Mouse (Mus musculus): ENCODE data around the gene Kcnj10. TPM values are rescaled to one million over a fixed set of nuclear protein-coding genes. Genes with fewer than 3 reads are reported as not detected.

Gene Kcnj10
- total and polyA plus RNA-seq, 3 experiments = 0.07 to 0.27 (median 0.08) TPM

- Histone ChIP-seq H3K4me1 (ENCODE audit: control insufficient read depth, insufficient read depth, low read length) (peaks cover 9% of the 10 kb centered on the region), H3K27me3 (ENCODE audit: control insufficient read depth, insufficient read depth, low read length) (no peaks in the 10 kb centered on the region), H3K36me3 (ENCODE audit: control insufficient read depth, insufficient read depth, low read length) (no peaks in the 10 kb centered on the region), H3K9ac (ENCODE audit: low read depth, low read length) (no peak overlapping the region), H3K4me3 (no peak overlapping the region), H3K79me2 (replicated peaks; ENCODE audit: control insufficient read depth, insufficient read depth, low read length) (no peaks in the 10 kb centered on the region), H3K27ac (no peak overlapping the region)
- TF ChIP-seq EP300 (IDR thresholded peaks at IDR 0.05; ENCODE audit: insufficient read depth, low read depth, low read length) (no peak), CTCF (IDR thresholded peaks at IDR 0.05) (no peak), POLR2A (IDR thresholded peaks at IDR 0.05; ENCODE audit: insufficient read depth, low read depth, low read length) (no peak)
- intact Hi-C loops (cut with DNase I) = no loop called here
- WGBS = 61% methylated on average over 6 of the region's 6 CpGs
- no peak for DNase-seq
Measured at GRCm38 (mm10) chr1:172304443-172304842, 36.6 kb upstream of the Kcnj10 start.

GRCm38 (mm10) chr1:172305153-172305552 lies 35.9 kb upstream of the Kcnj10 start:
- no peak overlapping the region for H3K9ac ChIP-seq (ENCODE audit: low read depth, low read length)
- no peak for TF ChIP-seq POLR2A (IDR thresholded peaks at IDR 0.05; ENCODE audit: insufficient read depth, low read depth, low read length)
- no peak for TF ChIP-seq EP300 (IDR thresholded peaks at IDR 0.05; ENCODE audit: insufficient read depth, low read depth, low read length)
- TF ChIP-seq CTCF (IDR thresholded peaks at IDR 0.05) = no peak
- intact Hi-C loops (cut with DNase I) = loop anchor here (5.0 kb wide), 1 partner anchor 58 kb away; no protein-coding TSS in a partner anchor

GRCm38 (mm10) chr1:172305635-172306034 lies 35.4 kb upstream of the Kcnj10 start:
- intact Hi-C loops (cut with DNase I) = loop anchor here (5.0 kb wide), 1 partner anchor 58 kb away; no protein-coding TSS in a partner anchor

More at GRCm38 (mm10) chr1:172305153-172305552, 35.9 kb upstream of the Kcnj10 start:
- Histone ChIP-seq H3K4me1 (ENCODE audit: control insufficient read depth, insufficient read depth, low read length) (peaks cover 9% of the 10 kb centered on the region), H3K27ac (no peak overlapping the region), H3K4me3 (no peak overlapping the region), H3K36me3 (ENCODE audit: control insufficient read depth, insufficient read depth, low read length) (no peaks in the 10 kb centered on the region), H3K79me2 (replicated peaks; ENCODE audit: control insufficient read depth, insufficient read depth, low read length) (no peaks in the 10 kb centered on the region), H3K27me3 (ENCODE audit: control insufficient read depth, insufficient read depth, low read length) (no peaks in the 10 kb centered on the region)
- no peak for DNase-seq
- WGBS = 92% methylated on average over 2 of the region's 2 CpGs

GRCm38 (mm10) chr1:172306196-172306595 lies 34.8 kb upstream of the Kcnj10 start:
- Histone ChIP-seq H3K79me2 (replicated peaks; ENCODE audit: control insufficient read depth, insufficient read depth, low read length) (no peaks in the 10 kb centered on the region), H3K4me1 (ENCODE audit: control insufficient read depth, insufficient read depth, low read length) (peaks cover 7% of the 10 kb centered on the region), H3K9ac (ENCODE audit: low read depth, low read length) (no peak overlapping the region), H3K36me3 (ENCODE audit: control insufficient read depth, insufficient read depth, low read length) (no peaks in the 10 kb centered on the region), H3K27ac (no peak overlapping the region; the same call in 1 of the 2 replicates), H3K4me3 (no peak overlapping the region), H3K27me3 (ENCODE audit: control insufficient read depth, insufficient read depth, low read length) (no peaks in the 10 kb centered on the region)
- WGBS = 50% methylated on average over 4 of the region's 4 CpGs
- TF ChIP-seq POLR2A (IDR thresholded peaks at IDR 0.05; ENCODE audit: insufficient read depth, low read depth, low read length) (no peak), CTCF (IDR thresholded peaks at IDR 0.05) (no peak), EP300 (IDR thresholded peaks at IDR 0.05; ENCODE audit: insufficient read depth, low read depth, low read length) (no peak)
- intact Hi-C loops (cut with DNase I) = loop anchor here (5.0 kb wide), 1 partner anchor 59 kb away; no protein-coding TSS in a partner anchor
- no peak for DNase-seq

More at GRCm38 (mm10) chr1:172305635-172306034, 35.4 kb upstream of the Kcnj10 start:
- WGBS = 66% methylated on average over 3 of the region's 3 CpGs
- Histone ChIP-seq H3K4me1 (ENCODE audit: control insufficient read depth, insufficient read depth, low read length) (peaks cover 7% of the 10 kb centered on the region), H3K27ac (no peak overlapping the region; the same call in 1 of the 2 replicates), H3K36me3 (ENCODE audit: control insufficient read depth, insufficient read depth, low read length) (no peaks in the 10 kb centered on the region), H3K9ac (ENCODE audit: low read depth, low read length) (no peak overlapping the region), H3K4me3 (no peak overlapping the region), H3K27me3 (ENCODE audit: control insufficient read depth, insufficient read depth, low read length) (no peaks in the 10 kb centered on the region), H3K79me2 (replicated peaks; ENCODE audit: control insufficient read depth, insufficient read depth, low read length) (no peaks in the 10 kb centered on the region)
- no peak for DNase-seq
- TF ChIP-seq CTCF (IDR thresholded peaks at IDR 0.05) (peak; percentile 49), POLR2A (IDR thresholded peaks at IDR 0.05; ENCODE audit: insufficient read depth, low read depth, low read length) (no peak), EP300 (IDR thresholded peaks at IDR 0.05; ENCODE audit: insufficient read depth, low read depth, low read length) (no peak)

GRCm38 (mm10) chr1:172306885-172307284 lies 34.1 kb upstream of the Kcnj10 start:
- 58% methylated on average over 6 of the region's 6 CpGs for WGBS
- Histone ChIP-seq H3K79me2 (replicated peaks; ENCODE audit: control insufficient read depth, insufficient read depth, low read length) (no peaks in the 10 kb centered on the region), H3K9ac (ENCODE audit: low read depth, low read length) (no peak overlapping the region), H3K4me1 (ENCODE audit: control insufficient read depth, insufficient read depth, low read length) (peaks cover 7% of the 10 kb centered on the region), H3K4me3 (no peak overlapping the region), H3K27ac (no peak overlapping the region), H3K36me3 (ENCODE audit: control insufficient read depth, insufficient read depth, low read length) (no peaks in the 10 kb centered on the region), H3K27me3 (ENCODE audit: control insufficient read depth, insufficient read depth, low read length) (no peaks in the 10 kb centered on the region)
- DNase-seq = no peak
- TF ChIP-seq POLR2A (IDR thresholded peaks at IDR 0.05; ENCODE audit: insufficient read depth, low read depth, low read length) = no peak
- TF ChIP-seq EP300 (IDR thresholded peaks at IDR 0.05; ENCODE audit: insufficient read depth, low read depth, low read length) = no peak
- no peak for TF ChIP-seq CTCF (IDR thresholded peaks at IDR 0.05)
- intact Hi-C loops (cut with DNase I) = loop anchor here (5.0 kb wide), 1 partner anchor 60 kb away; no protein-coding TSS in a partner anchor

GRCm38 (mm10) chr1:172307936-172308335 lies 33.1 kb upstream of the Kcnj10 start:
- TF ChIP-seq CTCF (IDR thresholded peaks at IDR 0.05) (no peak), EP300 (IDR thresholded peaks at IDR 0.05; ENCODE audit: insufficient read depth, low read depth, low read length) (no peak), POLR2A (IDR thresholded peaks at IDR 0.05; ENCODE audit: insufficient read depth, low read depth, low read length) (no peak)
- Histone ChIP-seq H3K36me3 (ENCODE audit: control insufficient read depth, insufficient read depth, low read length) (no peaks in the 10 kb centered on the region), H3K9ac (ENCODE audit: low read depth, low read length) (no peak overlapping the region), H3K79me2 (replicated peaks; ENCODE audit: control insufficient read depth, insufficient read depth, low read length) (no peaks in the 10 kb centered on the region), H3K27me3 (ENCODE audit: control insufficient read depth, insufficient read depth, low read length) (no peaks in the 10 kb centered on the region), H3K27ac (no peak overlapping the region), H3K4me3 (no peak overlapping the region), H3K4me1 (ENCODE audit: control insufficient read depth, insufficient read depth, low read length) (peaks cover 5% of the 10 kb centered on the region)
- intact Hi-C loops (cut with DNase I) = loop anchor here (2.0 to 5.0 kb wide), 2 partner anchors 61 to 187 kb away; no protein-coding TSS in a partner anchor
- 85% methylated on average over 10 of the region's 10 CpGs for WGBS
- no peak for DNase-seq

Measured in heart, adult 2 months (tissue).